Mouse (Mus musculus) layer of hippocampus, postnatal 14 days (tissue): ENCODE measurements at regions not wholly inside any gene's neighbourhood (a gene's known extent, or its start where the extent isn't known, plus 50 kb on each side); places are given as distances from the start of the nearest gene placed in this dataset.
A peak's percentile ranks its signal among the peaks of the same experiment; 100 is the strongest.
"Not testable (repeated sequence)": the region's sequence is repeated elsewhere in the genome, so short reads cannot be mapped to it uniquely, and the experiment has no call there.

Experiments used
- DNase-seq, 2 experiments: peaks; one replicate each; pipeline ENCODE4 v3.0.0; 2021 to 2022; ENCODE audit warnings: low spot score in 2 of 2, mixed read lengths in 1 of 2

DNA sequence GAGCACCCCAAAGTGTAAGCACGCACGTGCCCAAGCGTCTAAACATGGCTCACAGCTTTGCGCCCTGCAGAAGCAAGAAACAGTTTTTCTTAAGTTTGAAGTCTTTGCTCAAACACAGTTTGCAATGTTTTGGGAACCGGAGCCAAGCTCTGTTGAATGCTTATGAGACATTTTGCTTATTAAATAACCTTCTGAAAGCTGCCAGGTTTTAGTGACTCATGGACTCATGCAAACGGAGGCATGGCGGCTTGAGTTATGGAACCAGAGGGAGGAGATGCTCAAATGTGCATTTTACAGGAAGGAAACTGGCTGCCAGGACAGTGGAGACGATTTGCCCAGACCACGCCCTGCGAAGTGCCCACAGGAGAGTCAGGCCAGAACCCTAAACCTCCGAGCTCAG lies 131.0 kb upstream of the Slc38a2 start:
- DNase-seq, result peak in 1 of 2 experiments; percentile 6

GRCm38 (mm10) chr15:96829941-96830340 lies 130.4 kb upstream of the Slc38a2 start:
- DNase-seq, result no peak

DNA sequence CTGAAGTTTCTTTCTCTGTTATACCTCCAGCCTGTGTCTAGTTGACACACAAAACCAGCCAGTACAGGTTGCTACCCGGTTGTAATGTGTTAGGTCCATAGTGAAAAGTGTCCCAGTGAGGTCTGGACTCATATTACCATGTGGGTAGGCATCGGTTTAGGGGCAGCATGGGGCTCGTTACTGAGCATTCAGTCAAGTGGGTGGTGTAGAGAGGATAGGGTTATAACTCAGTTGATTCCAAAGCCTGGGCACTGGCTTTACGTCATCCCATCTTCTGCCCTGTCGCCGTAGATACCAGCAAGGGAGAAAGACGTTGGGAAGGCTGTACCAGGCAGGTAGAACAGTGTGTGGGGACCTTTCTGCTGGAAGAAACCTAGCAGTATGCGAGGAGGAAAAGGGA lies 129.2 kb upstream of the Slc38a2 start:
- no peak for DNase-seq

GRCm38 (mm10) chr15:96827931-96828330 lies 128.4 kb upstream of the Slc38a2 start:
- no peak for DNase-seq

GRCm38 (mm10) chr15:96818435-96818834 lies 118.9 kb upstream of the Slc38a2 start:
- DNase-seq, result no peak

DNA sequence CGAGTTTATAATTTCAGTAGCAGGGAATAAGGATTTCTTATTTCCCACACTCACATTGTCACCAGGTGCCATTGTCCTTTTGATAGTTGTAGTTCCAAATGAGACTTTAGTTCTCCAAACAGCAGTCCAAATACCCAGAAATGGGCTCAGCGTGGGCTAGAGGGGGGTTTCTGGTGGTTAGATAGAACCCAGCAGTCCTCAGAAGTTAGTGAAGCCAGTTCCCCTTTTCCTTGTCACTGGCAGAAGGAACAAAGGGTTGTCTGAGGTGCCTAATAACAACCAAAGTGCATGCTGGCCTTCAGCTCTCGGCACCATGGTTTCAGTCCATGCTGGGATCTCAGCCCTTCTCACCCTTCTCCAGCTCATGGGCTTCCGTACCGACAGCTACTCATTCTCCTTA lies 118.1 kb upstream of the Slc38a2 start:
- DNase-seq, result no peak

- DNase-seq, result no peak
Observed at GRCm38 (mm10) chr15:96816997-96817570, 117.6 kb upstream of the Slc38a2 start.

DNA sequence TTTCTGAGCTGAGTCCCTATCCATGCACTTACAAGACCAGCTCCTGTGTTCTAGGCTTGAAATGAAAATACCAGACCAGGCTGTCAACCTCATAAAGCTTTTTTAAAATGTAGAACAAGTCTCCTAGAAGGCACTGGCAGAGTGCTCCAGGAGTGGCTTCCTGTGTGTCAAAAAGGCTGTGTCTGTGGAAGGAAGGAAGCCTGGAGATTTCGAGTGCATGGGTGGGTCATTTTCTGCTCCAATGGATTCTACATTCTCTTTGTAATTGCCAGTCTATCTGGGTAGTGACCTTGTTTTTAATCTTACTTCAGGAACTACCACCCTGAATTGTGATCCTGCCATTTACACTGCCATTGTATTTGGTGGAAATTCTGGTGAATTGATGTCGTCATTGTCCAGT lies 113.9 kb upstream of the Slc38a2 start:
- DNase-seq, result no peak

DNA sequence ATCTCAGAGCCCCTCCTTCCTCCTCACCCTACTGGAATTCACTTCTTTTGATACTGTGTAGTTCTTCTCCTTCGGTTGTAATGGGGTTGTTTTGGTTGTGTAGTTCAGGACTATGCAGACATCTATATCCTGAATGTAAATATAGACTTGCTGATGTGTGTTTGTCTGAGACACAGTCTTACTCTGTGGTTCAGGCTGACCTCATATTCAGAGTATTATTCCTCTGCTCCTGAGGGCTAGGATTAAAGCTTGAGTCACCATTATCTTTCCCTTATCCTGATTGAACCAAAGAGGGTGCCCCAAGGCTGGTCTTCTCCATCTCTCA lies 103.2 kb upstream of the Slc38a2 start:
- no peak for DNase-seq

GRCm38 (mm10) chr15:96802034-96802728 lies 102.7 kb upstream of the Slc38a2 start:
- DNase-seq, result no peak

GRCm38 (mm10) chr15:96799228-96799627 lies 99.7 kb upstream of the Slc38a2 start:
- no peak for DNase-seq

DNA sequence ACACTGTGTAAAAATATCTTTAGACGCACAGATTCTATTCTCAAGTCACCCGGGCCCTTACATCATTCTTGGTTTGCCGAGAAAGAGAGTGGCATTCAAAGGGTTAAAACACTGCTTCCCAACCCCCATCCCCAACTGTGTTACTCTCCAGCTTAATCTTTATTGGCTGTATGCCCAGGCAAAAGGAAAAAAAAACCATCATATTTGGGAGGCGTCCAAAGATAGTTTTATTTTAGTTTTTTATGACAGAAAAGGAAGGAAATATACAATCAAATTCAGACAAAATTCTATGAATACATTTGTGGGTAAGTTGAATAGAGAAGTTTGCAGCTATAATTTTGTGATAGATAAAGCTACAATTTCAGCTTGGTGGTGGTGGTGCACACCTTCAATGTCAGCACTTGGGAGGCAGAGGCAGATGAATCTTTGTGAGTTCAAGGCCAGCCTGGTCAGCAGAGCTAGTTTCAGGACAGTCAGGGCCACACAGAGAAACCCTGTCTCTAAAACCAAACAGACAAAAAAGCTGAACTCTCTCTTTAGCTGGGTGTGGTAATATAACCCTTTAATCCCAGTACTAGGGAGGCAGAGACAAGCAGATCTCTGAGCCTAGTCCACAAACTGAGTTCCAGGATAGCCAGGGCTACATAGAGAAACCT lies 98.2 kb upstream of the Slc38a2 start:
- peak in 1 of 2 experiments; percentile 19 for DNase-seq

GRCm38 (mm10) chr15:96794177-96794719 lies 94.7 kb upstream of the Slc38a2 start:
- no peak for DNase-seq

GRCm38 (mm10) chr15:96793251-96793650 lies 93.7 kb upstream of the Slc38a2 start:
- no peak for DNase-seq

- no peak for DNase-seq
Observed at GRCm38 (mm10) chr15:96791306-96791705, 91.8 kb upstream of the Slc38a2 start.

- DNase-seq, result not testable (repeated sequence)
Observed at GRCm38 (mm10) chr15:96787921-96788320, 88.4 kb upstream of the Slc38a2 start.

DNA sequence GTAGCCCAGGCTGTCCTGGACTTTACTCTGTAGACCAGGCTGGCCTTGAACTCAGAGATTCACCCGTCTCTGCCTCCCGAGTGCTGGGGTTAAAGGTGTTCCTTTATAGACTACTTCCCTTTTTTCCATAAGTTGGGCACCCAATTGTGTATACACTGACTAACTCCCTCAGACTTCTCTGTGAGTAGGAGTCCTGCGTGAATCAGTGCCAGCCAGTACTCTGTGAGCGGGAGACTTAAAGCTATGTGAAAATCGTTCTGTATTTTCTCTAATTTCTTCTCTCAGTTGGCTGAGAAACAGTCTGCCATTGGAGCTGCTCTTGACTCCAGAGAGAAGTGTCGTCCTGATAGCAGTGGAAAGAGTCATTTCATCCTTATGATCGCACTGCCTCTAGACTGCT lies 85.0 kb upstream of the Slc38a2 start:
- no peak for DNase-seq

- no peak for DNase-seq
Observed at GRCm38 (mm10) chr15:96781560-96781959, 82.0 kb upstream of the Slc38a2 start.

DNA sequence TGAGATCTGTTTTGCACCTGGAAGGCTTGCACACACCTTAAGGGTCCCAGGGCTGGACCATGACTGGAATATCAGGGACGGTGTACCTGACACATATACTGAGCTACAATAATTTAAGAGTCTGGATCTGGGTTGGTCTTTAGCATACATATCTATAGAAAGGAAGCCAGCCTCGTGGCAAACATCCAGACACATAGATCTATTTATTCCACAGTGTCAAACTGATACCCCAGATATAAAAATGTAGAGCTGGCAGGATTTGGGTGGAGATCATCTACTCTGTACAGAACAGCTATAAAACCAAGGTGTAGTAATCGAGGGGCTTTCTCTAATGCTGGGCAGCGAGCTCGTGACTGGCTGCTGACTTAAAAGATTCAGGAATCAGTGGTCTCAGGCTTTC lies 81.1 kb upstream of the Slc38a2 start:
- DNase-seq, result no peak

GRCm38 (mm10) chr15:96779358-96779757 lies 79.8 kb upstream of the Slc38a2 start:
- DNase-seq, result no peak

- DNase-seq, result no peak
Observed at GRCm38 (mm10) chr15:96778321-96778926, 78.9 kb upstream of the Slc38a2 start.

DNA sequence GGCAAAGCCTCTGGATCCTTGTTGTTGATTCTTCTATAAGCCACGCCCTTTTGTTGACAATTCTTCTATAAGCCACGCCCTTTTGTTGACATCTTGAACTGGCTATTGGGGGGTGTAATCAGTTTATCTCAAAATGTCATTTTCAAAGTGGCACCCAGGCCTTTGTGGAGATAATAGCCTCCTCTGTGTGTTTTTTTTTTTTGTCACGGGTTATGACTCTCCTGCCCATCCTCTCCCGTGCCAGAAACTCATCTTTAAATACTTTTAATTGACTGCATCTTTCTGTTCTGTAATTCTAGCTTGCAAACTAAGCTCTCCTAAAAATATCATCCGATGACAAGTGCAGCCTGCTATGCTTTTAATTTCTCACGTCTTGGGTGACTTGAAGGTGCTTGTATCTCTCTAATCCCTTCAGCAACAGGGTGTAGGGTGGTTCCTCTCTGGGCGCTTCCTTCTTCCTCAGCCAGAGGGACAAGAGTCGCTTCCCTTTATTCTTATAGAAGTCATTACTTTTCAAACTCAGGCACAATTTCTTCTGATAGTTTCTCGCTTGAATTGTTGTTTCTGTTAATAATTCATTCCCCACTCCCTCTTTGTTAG lies 77.0 kb upstream of the Slc38a2 start:
- no peak for DNase-seq
